Mouse (Mus musculus) embryonic facial prominence, embryonic 14.5 days (tissue): ENCODE data around the gene Polm. TPM values are rescaled to one million over a fixed set of nuclear protein-coding genes. Genes with fewer than 3 reads are reported as not detected.

Experiments used
- ATAC-seq: fragments of 200-750 bp; cut with Nextera tagmentation; 2 replicates; pipeline ENCODE4 v1.8.0; 2017; ENCODE audit warnings: low read depth, moderate number of reproducible peaks, moderate TSS enrichment
- DNase-seq: peaks from one replicate; pipeline ENCODE4 v3.0.0-alpha.2; 2015; ENCODE audit warnings: low spot score
- H3K27ac ChIP-seq: fragments of 300-500 bp; sonication (generic); replicated peaks from 2 replicates; pipeline ENCODE4 v1.5.1; 2014; ENCODE audit warnings: low read depth, mild to moderate bottlenecking, low read length, moderate library complexity
- H3K27me3 ChIP-seq: fragments of 300-500 bp; sonication (generic); replicated peaks from 2 replicates; pipeline ENCODE4 v1.6.1; 2014; ENCODE audit warnings: low read length; ENCODE audit not compliant: control insufficient read depth, insufficient read depth
- H3K36me3 ChIP-seq: fragments of 300-500 bp; sonication (generic); 2 replicates; pipeline ENCODE4 v1.6.1; 2014; ENCODE audit warnings: low read length, mixed read lengths; ENCODE audit not compliant: control insufficient read depth, insufficient read depth
- H3K4me1 ChIP-seq: fragments of 300-500 bp; sonication (generic); 2 replicates; pipeline ENCODE4 v1.6.1; 2014; ENCODE audit warnings: antibody characterized with exemption, low read length; ENCODE audit not compliant: control insufficient read depth, insufficient read depth
- H3K4me2 ChIP-seq: fragments of 300-500 bp; sonication (generic); 2 replicates; pipeline ENCODE4 v1.6.1; 2014; ENCODE audit warnings: low read depth, mild to moderate bottlenecking, low read length, moderate library complexity, mixed read lengths
- H3K4me3 ChIP-seq: fragments of 300-500 bp; sonication (generic); 2 replicates; pipeline ENCODE4 v1.5.1; 2014; ENCODE audit warnings: low read depth, mild to moderate bottlenecking, low read length
- H3K9ac ChIP-seq: fragments of 300-500 bp; sonication (generic); 2 replicates; pipeline ENCODE4 v1.6.1; 2014; ENCODE audit warnings: low read depth, mild to moderate bottlenecking, low read length, moderate library complexity, mixed read lengths
- H3K9me3 ChIP-seq: fragments of 300-500 bp; sonication (generic); 2 replicates; pipeline ENCODE4 v1.6.1; 2016; ENCODE audit warnings: low read length; ENCODE audit not compliant: control insufficient read depth
- WGBS: fragments of 180-500 bp; shearing (Covaris S2); extraction: QIAGEN DNeasy Blood & Tissue Kit; methylation state at CpG from one replicate; pipeline ENCODE4 v1.1.7; 2014; 5-methylcytosine and 5-hydroxymethylcytosine counted together
- polyA plus RNA-seq: library from polyadenylated mRNA; unstranded; fragments of >200 nt; fragmentation: Nextera tagmentation; extraction: Ambion mirVana; gene quantifications from 2 replicates; pipeline ENCODE4 v1.2.1, GENCODE M21; 2014

Gene Polm
- polyA plus RNA-seq, 1 experiment from 2014 or later = 6.0 TPM

GRCm38 (mm10) chr11:5850452-5850851, 12.6 kb upstream of the Polm start:
- ATAC-seq = no peak

GRCm38 (mm10) chr11:5849316-5849715, 11.5 kb upstream of the Polm start:
- Histone ChIP-seq H3K36me3 (no peaks in the 10 kb centered on the region), H3K4me1 (peaks cover 3% of the 10 kb centered on the region; the same call in 1 of the 2 replicates), H3K9ac (no peak overlapping the region), H3K27me3 (no peaks in the 10 kb centered on the region), H3K27ac (no peak overlapping the region), H3K9me3 (no peaks in the 10 kb centered on the region), H3K4me3 (no peak overlapping the region), H3K4me2 (no peak overlapping the region)
- ATAC-seq (no peak), DNase-seq (peak; percentile 31)
- 80% methylated on average over 1 of the region's 2 CpGs for WGBS

More at GRCm38 (mm10) chr11:5850452-5850851, 12.6 kb upstream of the Polm start:
- no peak overlapping the region for H3K27ac ChIP-seq
- no peak overlapping the region for H3K4me2 ChIP-seq
- H3K27me3 ChIP-seq = no peaks in the 10 kb centered on the region
- H3K36me3 ChIP-seq = no peaks in the 10 kb centered on the region
- no peak overlapping the region for H3K9ac ChIP-seq
- H3K9me3 ChIP-seq = no peaks in the 10 kb centered on the region
- no peak overlapping the region for H3K4me3 ChIP-seq
- 69% methylated on average over 5 of the region's 5 CpGs for WGBS
- H3K4me1 ChIP-seq = peaks cover 3% of the 10 kb centered on the region; the same call in 1 of the 2 replicates
- peak; percentile 59 for DNase-seq

- WGBS = 46% methylated on average over 6 of the region's 6 CpGs
- Histone ChIP-seq H3K4me1 (peaks cover 3% of the 10 kb centered on the region; the same call in 1 of the 2 replicates), H3K4me3 (no peak overlapping the region), H3K27ac (no peak overlapping the region), H3K27me3 (no peaks in the 10 kb centered on the region), H3K4me2 (no peak overlapping the region), H3K9me3 (no peaks in the 10 kb centered on the region), H3K9ac (no peak overlapping the region), H3K36me3 (no peaks in the 10 kb centered on the region)
- peak; percentile 62 for DNase-seq
- ATAC-seq = peak; percentile 62; the same call in 1 of the 2 replicates
These were observed 10.9 kb upstream of the Polm start for GRCm38 (mm10) chr11:5848741-5849140.

- no peaks in the 10 kb centered on the region for H3K27me3 ChIP-seq
These were observed 9.0 kb upstream of the Polm start for GRCm38 (mm10) chr11:5846639-5847345.

GRCm38 (mm10) chr11:5843131-5843530, 5.3 kb upstream of the Polm start:
- H3K9ac ChIP-seq = no peak overlapping the region
- WGBS = 80% methylated on average over 3 of the region's 3 CpGs
- H3K27me3 ChIP-seq = no peaks in the 10 kb centered on the region
- no peak overlapping the region for H3K4me3 ChIP-seq
- no peaks in the 10 kb centered on the region for H3K36me3 ChIP-seq
- no peaks in the 10 kb centered on the region; the same call in 1 of the 2 replicates for H3K4me1 ChIP-seq
- no peak overlapping the region for H3K27ac ChIP-seq
- ATAC-seq = no peak
- no peaks in the 10 kb centered on the region for H3K9me3 ChIP-seq
- no peak overlapping the region for H3K4me2 ChIP-seq
- DNase-seq = no peak

More at GRCm38 (mm10) chr11:5846639-5847345, 9.0 kb upstream of the Polm start:
- no peak for DNase-seq
- no peaks in the 10 kb centered on the region for H3K9me3 ChIP-seq
- no peak overlapping the region for H3K9ac ChIP-seq
- ATAC-seq = no peak
- no peak overlapping the region for H3K27ac ChIP-seq
- no peaks in the 10 kb centered on the region for H3K36me3 ChIP-seq
- peaks cover 3% of the 10 kb centered on the region; the same call in 1 of the 2 replicates for H3K4me1 ChIP-seq
- H3K4me3 ChIP-seq = no peak overlapping the region
- H3K4me2 ChIP-seq = no peak overlapping the region
- WGBS = 60% methylated on average over 7 of the region's 7 CpGs

GRCm38 (mm10) chr11:5841751-5842150, 3.9 kb upstream of the Polm start:
- ATAC-seq (no peak), DNase-seq (no peak)
- H3K36me3 ChIP-seq = no peaks in the 10 kb centered on the region
- no peaks in the 10 kb centered on the region; the same call in 1 of the 2 replicates for H3K4me1 ChIP-seq
- H3K27ac ChIP-seq = no peak overlapping the region
- no peak overlapping the region for H3K4me2 ChIP-seq
- H3K27me3 ChIP-seq = no peaks in the 10 kb centered on the region
- no peak overlapping the region for H3K9ac ChIP-seq
- no peak overlapping the region for H3K4me3 ChIP-seq
- H3K9me3 ChIP-seq = no peaks in the 10 kb centered on the region
- WGBS = 90% methylated on average over 2 of the region's 2 CpGs

- no peaks in the 10 kb centered on the region for H3K9me3 ChIP-seq
- no peak for ATAC-seq
- WGBS = 64% methylated on average over 7 of the region's 7 CpGs
- no peaks in the 10 kb centered on the region for H3K4me1 ChIP-seq
- H3K27me3 ChIP-seq = no peaks in the 10 kb centered on the region
- no peak for DNase-seq
- 0 out of 2 replicates have a peak, but pooled peaks cover 3% of the 10 kb centered on the region for H3K36me3 ChIP-seq
- no peak overlapping the region for H3K4me2 ChIP-seq
- H3K4me3 ChIP-seq = no peak overlapping the region
- H3K9ac ChIP-seq = no peak overlapping the region
- no peak overlapping the region for H3K27ac ChIP-seq
These were observed 2.5 kb upstream of the Polm start for GRCm38 (mm10) chr11:5840346-5840745.

GRCm38 (mm10) chr11:5836126-5836525, 1.7 kb downstream of the Polm start:
- peak; percentile 17; the same call in 1 of the 2 replicates for ATAC-seq
- WGBS = 47% methylated on average over 1 of the region's 1 CpGs
- Histone ChIP-seq H3K4me3 (no peak overlapping the region), H3K9ac (no peak overlapping the region), H3K4me1 (no peaks in the 10 kb centered on the region), H3K4me2 (no peak overlapping the region), H3K27ac (no peak overlapping the region), H3K9me3 (no peaks in the 10 kb centered on the region), H3K36me3 (peaks cover 39% of the 10 kb centered on the region), H3K27me3 (no peaks in the 10 kb centered on the region)
- DNase-seq = peak; percentile 42

- 86% methylated on average over 7 of the region's 7 CpGs for WGBS
- no peak for ATAC-seq
- H3K27ac ChIP-seq = no peak overlapping the region
- H3K27me3 ChIP-seq = no peaks in the 10 kb centered on the region
- no peak overlapping the region for H3K4me3 ChIP-seq
- no peaks in the 10 kb centered on the region for H3K4me1 ChIP-seq
- no peak overlapping the region for H3K4me2 ChIP-seq
- H3K9ac ChIP-seq = no peak overlapping the region
- H3K36me3 ChIP-seq = peaks cover 48% of the 10 kb centered on the region
- no peaks in the 10 kb centered on the region for H3K9me3 ChIP-seq
- DNase-seq = no peak
These were observed 2.8 kb downstream of the Polm start for GRCm38 (mm10) chr11:5835057-5835456.
